Mouse (Mus musculus): ENCODE data around the gene Cnbd2.

DNA sequence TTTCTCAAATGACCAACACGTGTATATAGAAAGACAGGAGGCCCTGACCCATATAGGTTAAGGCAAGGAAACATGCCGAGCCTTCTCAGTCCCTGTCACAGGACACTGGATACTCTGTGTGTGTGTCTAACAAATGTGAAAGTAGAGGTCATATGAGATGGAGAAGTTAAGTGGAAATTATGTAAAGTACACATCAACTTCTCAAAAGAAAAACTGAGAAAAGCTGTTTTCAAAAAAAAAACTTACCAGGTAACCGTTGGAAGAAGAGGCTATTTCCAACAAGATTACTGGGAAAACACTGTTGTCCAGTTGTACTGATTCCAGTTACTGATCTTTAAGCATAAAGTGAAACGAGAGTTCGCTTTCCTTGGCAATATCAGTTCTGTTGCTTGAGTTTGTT lies 1.2 kb upstream of the Cnbd2 start:
- TF ChIP-seq CTCF (conservative IDR thresholded peaks at IDR 0.05; ENCODE audit: low read length) (no peak), POU5F1 (IDR thresholded peaks at IDR 0.05; ENCODE audit: borderline replicate concordance, low read length) (no peak), NANOG (IDR thresholded peaks at IDR 0.05; ENCODE audit: borderline replicate concordance, low read length) (no peak)
